15 mouse cellular contexts compared by ENCODE assay signal in genomic region chr9:38953401-38954123, GRCm38 (mm10). TPM values are rescaled to one million over a fixed set of nuclear protein-coding genes. Genes with fewer than 3 reads are reported as not detected.
DNase-seq lines count a peak whose midpoint lies in the region; ATAC-seq and TF ChIP-seq lines count a peak whose summit lies in the region.
"Had no signal": no experiment of that assay in that cellular context is flagged by ENCODE, and none has a peak within 500 bp of the region (broad histone marks: within the 10 kb centered on the region; RNA-seq: fewer than 3 reads in every experiment).

No protein-coding gene starts in this region.

- H3K9ac ChIP-seq in kidney, embryonic 14.5 days (ENCODE audit: low read depth, low read length), result no peak overlapping the region
- no peak overlapping the region for H3K9ac ChIP-seq in CH12.LX (ENCODE audit: insufficient read depth, low read depth)
- H3K9ac ChIP-seq: embryonic facial prominence, embryonic 13.5 days; intestine, embryonic 15.5 days had no signal

- H3K9me3 ChIP-seq in kidney, embryonic 14.5 days (ENCODE audit: control insufficient read depth, low read length), result no peaks in the 10 kb centered on the region
- no peaks in the 10 kb centered on the region for H3K9me3 ChIP-seq in CH12.LX (replicated peaks; ENCODE audit: low read length)
- H3K9me3 ChIP-seq: embryonic facial prominence, embryonic 13.5 days; intestine, embryonic 15.5 days had no signal

- 0 out of 2 replicates have a peak overlapping the region, but pooled peaks have one; percentile 6 for H3K4me2 ChIP-seq in kidney, embryonic 14.5 days (replicated peaks; ENCODE audit: low read depth, low read length)
- H3K4me2 ChIP-seq in CH12.LX (ENCODE audit: insufficient read depth, low read depth, poor library complexity, severe bottlenecking), result peak overlapping the region; percentile 21; the same call in 1 of the 2 replicates
- H3K4me2 ChIP-seq: embryonic facial prominence, embryonic 13.5 days; intestine, embryonic 15.5 days; liver, embryonic 11.5 days had no signal

- dilution Hi-C loops in CH12.LX (cut with MboI; ENCODE audit: extremely low pct_ligation_motif_present, extremely low pct_unique_long_range_greater_than_20kb, low sequenced_read_pairs), result no loop called here

- TF ChIP-seq EP300 in CH12.LX (IDR thresholded peaks at IDR 0.05; ENCODE audit: low read length), result no peak

- 31% methylated on average over 7 of the region's 7 CpGs for WGBS in kidney, embryonic 14.5 days

- TF ChIP-seq POLR2A in CH12.LX (IDR thresholded peaks at IDR 0.05; ENCODE audit: low read depth, low read length), result no peak

- intact Hi-C loops in left cerebral cortex, postnatal 36 days (cut with DNase I), result no loop called here

- H3K27me3 ChIP-seq in kidney, embryonic 14.5 days (ENCODE audit: control insufficient read depth, insufficient read depth, low read length), result no peaks in the 10 kb centered on the region
- no peaks in the 10 kb centered on the region for H3K27me3 ChIP-seq in CH12.LX (replicated peaks)
- H3K27me3 ChIP-seq: embryonic facial prominence, embryonic 13.5 days; intestine, embryonic 15.5 days had no signal

- no peak for DNase-seq in kidney, postnatal 14 days
- peak; percentile 15 for DNase-seq in CH12.LX (ENCODE audit: extremely low read depth)
- DNase-seq in adrenal gland, postnatal 10 days, result peak; percentile 30
- peak; percentile 23 to 27 for DNase-seq in left cerebral cortex, postnatal 36 days (ENCODE audit: low spot score in 2 of 2)
- DNase-seq in spleen, postnatal 10 days (ENCODE audit: low spot score in 2 of 2), result no peak
- DNase-seq: thymus, postnatal 25 days had no signal

- no peaks in the 10 kb centered on the region for H3K36me3 ChIP-seq in kidney, embryonic 14.5 days (ENCODE audit: control insufficient read depth, insufficient read depth, low read length)
- no peaks in the 10 kb centered on the region for H3K36me3 ChIP-seq in CH12.LX (replicated peaks in 1 of 2; ENCODE audit: control insufficient read depth in 1 of 2, insufficient read depth in 1 of 2, low read length in 1 of 2)
- H3K36me3 ChIP-seq: embryonic facial prominence, embryonic 13.5 days; intestine, embryonic 15.5 days had no signal

- in situ Hi-C loops in CH12.LX (cut with MboI; ENCODE audit: low pct_ligation_motif_present, low pct_unique_long_range_greater_than_20kb, low sequenced_read_pairs), result loop anchor here (25.0 kb wide), 1 partner anchor 634 kb away; the partner anchor contains the start of gene Olfr959

- no peak overlapping the region for H3K27ac ChIP-seq in kidney, embryonic 14.5 days (ENCODE audit: low read depth, low read length)
- H3K27ac ChIP-seq in CH12.LX (ENCODE audit: insufficient read depth, low read depth), result no peak overlapping the region
- H3K27ac ChIP-seq: embryonic facial prominence, embryonic 13.5 days; intestine, embryonic 15.5 days; macrophage had no signal

- H3K79me2 ChIP-seq in CH12.LX (replicated peaks; ENCODE audit: control insufficient read depth, extremely low read depth, insufficient read depth, poor library complexity, severe bottlenecking), result no peaks in the 10 kb centered on the region

- H3K4me3 ChIP-seq in kidney, embryonic 14.5 days (ENCODE audit: low read length), result no peak overlapping the region
- H3K4me3 ChIP-seq in CH12.LX (replicated peaks in 1 of 3; ENCODE audit: low read depth in 2 of 3, low read length in 2 of 3, poor library complexity in 1 of 3), result peak overlapping the region in 2 of 3 experiments; percentile 27 to 44
- H3K4me3 ChIP-seq: embryonic facial prominence, embryonic 13.5 days; intestine, embryonic 15.5 days had no signal

- TF ChIP-seq CTCF in CH12.LX (conservative IDR thresholded peaks at IDR 0.05 in 1 of 2, IDR thresholded peaks at IDR 0.05 in 1 of 2; ENCODE audit: low read depth in 2 of 2, low read length in 2 of 2), result no peak

- no peak for TF ChIP-seq RAD21 in CH12.LX (IDR thresholded peaks at IDR 0.05; ENCODE audit: low read depth, low read length)

- no peaks in the 10 kb centered on the region for H3K4me1 ChIP-seq in kidney, embryonic 14.5 days (ENCODE audit: control insufficient read depth, insufficient read depth, low read length)
- peaks cover 0 to 4% of the 10 kb centered on the region in 2 experiments; a peak in 1 of 4 replicates for H3K4me1 ChIP-seq in CH12.LX (ENCODE audit: control insufficient read depth in 1 of 2, insufficient read depth in 2 of 2)
- H3K4me1 ChIP-seq: embryonic facial prominence, embryonic 13.5 days; intestine, embryonic 15.5 days had no signal

- no peak for ATAC-seq in kidney, embryonic 14.5 days (ENCODE audit: low FRiP score, low TSS enrichment)
- no peak for ATAC-seq in CD4-positive, CD25-positive, alpha-beta regulatory T cell, adult 4 months
- ATAC-seq: intestine, embryonic 15.5 days had no signal

TF ChIP-seq in CH12.LX, 34 proteins besides CTCF, POLR2A, EP300 and RAD21:
- no peak for TF ChIP-seq CHD2 (IDR thresholded peaks at IDR 0.05; ENCODE audit: low read length)
- TF ChIP-seq SIN3A (IDR thresholded peaks at IDR 0.05; ENCODE audit: low read length), result no peak
- no peak for TF ChIP-seq MAFK (IDR thresholded peaks at IDR 0.05; ENCODE audit: insufficient replicate concordance, low read length)
- TF ChIP-seq MYC (IDR thresholded peaks at IDR 0.05; ENCODE audit: low read depth, low read length), result no peak
- no peak for TF ChIP-seq JUND (conservative IDR thresholded peaks at IDR 0.05; ENCODE audit: low read depth, low read length)
- no peak for TF ChIP-seq ZC3H11A (IDR thresholded peaks at IDR 0.05; ENCODE audit: low read depth, low read length)
- TF ChIP-seq IRF4 (IDR thresholded peaks at IDR 0.05; ENCODE audit: low read depth, low read length), result no peak
- no peak for TF ChIP-seq HCFC1 (IDR thresholded peaks at IDR 0.05; ENCODE audit: low read depth, low read length)
- TF ChIP-seq TBP (conservative IDR thresholded peaks at IDR 0.05; ENCODE audit: low read depth, low read length), result no peak
- no peak for TF ChIP-seq UBTF (IDR thresholded peaks at IDR 0.05; ENCODE audit: low read depth, low read length)
- no peak for TF ChIP-seq ETS1 (conservative IDR thresholded peaks at IDR 0.05; ENCODE audit: low read depth, low read length)
TF ChIP-seq in CH12.LX: peak in this region for 0.

RNA-seq across cellular contexts. Expression of gene Olfr933, which starts 18.6 kb away (rescaled TPM):
- not detected in 2 replicates for polyA plus RNA-seq in kidney, embryonic 14.5 days (2014; fragmentation: Nextera tagmentation; extraction: Ambion mirVana)
- total RNA-seq in CH12.LX (2012; rRNA removed), result not detected in 2 replicates
- not detected in 2 replicates for total RNA-seq in CH12.LX (2014; rRNA removed)
- not detected in 2 replicates for polyA plus RNA-seq in CH12.LX (2012; ENCODE audit: insufficient read length, low read depth)
- under 1 TPM in 1 of 2 experiments, not detected in 1; 0.09 TPM for total RNA-seq in adrenal gland, postnatal 10 days (2021)
- not detected for total RNA-seq in left cerebral cortex, postnatal 36 days (2021)
- not detected for polyA plus RNA-seq in CD4-positive, CD25-positive, alpha-beta regulatory T cell, adult 4 months (2017; shearing (Covaris generic))
- total RNA-seq: neutrophil, adult 5-6 weeks had no signal
- polyA plus RNA-seq: embryonic facial prominence, embryonic 13.5 days; heart, postnatal 0 days; intestine, embryonic 15.5 days; liver, embryonic 11.5 days; macrophage; spleen, adult 2 months had no signal

RNA-seq across cellular contexts. Expression of gene Olfr930, which starts 24.0 kb away (rescaled TPM):
- not detected in 2 replicates for polyA plus RNA-seq in kidney, embryonic 14.5 days (2014; fragmentation: Nextera tagmentation; extraction: Ambion mirVana)
- not detected in 2 replicates for total RNA-seq in CH12.LX (2012; rRNA removed)
- not detected in 2 replicates for total RNA-seq in CH12.LX (2014; rRNA removed)
- not detected in 2 replicates for polyA plus RNA-seq in CH12.LX (2012; ENCODE audit: insufficient read length, low read depth)
- not detected for total RNA-seq in adrenal gland, postnatal 10 days (2021)
- total RNA-seq in left cerebral cortex, postnatal 36 days (2021), result not detected
- not detected for polyA plus RNA-seq in CD4-positive, CD25-positive, alpha-beta regulatory T cell, adult 4 months (2017; shearing (Covaris generic))
- total RNA-seq: neutrophil, adult 5-6 weeks had no signal
- polyA plus RNA-seq: embryonic facial prominence, embryonic 13.5 days; heart, postnatal 0 days; intestine, embryonic 15.5 days; liver, embryonic 11.5 days; macrophage; spleen, adult 2 months had no signal

RNA-seq across cellular contexts. Expression of gene Olfr934, which starts 34.6 kb away (rescaled TPM):
- not detected in 2 replicates for polyA plus RNA-seq in kidney, embryonic 14.5 days (2014; fragmentation: Nextera tagmentation; extraction: Ambion mirVana)
- total RNA-seq in CH12.LX (2012; rRNA removed) (not detected in 2 replicates), CH12.LX (2014; rRNA removed) (not detected in 2 replicates)
- not detected in 2 replicates for polyA plus RNA-seq in CH12.LX (2012; ENCODE audit: insufficient read length, low read depth)
- not detected for total RNA-seq in adrenal gland, postnatal 10 days (2021)
- total RNA-seq in left cerebral cortex, postnatal 36 days (2021), result not detected
- not detected for polyA plus RNA-seq in CD4-positive, CD25-positive, alpha-beta regulatory T cell, adult 4 months (2017; shearing (Covaris generic))
- total RNA-seq: neutrophil, adult 5-6 weeks had no signal
- polyA plus RNA-seq: embryonic facial prominence, embryonic 13.5 days; heart, postnatal 0 days; intestine, embryonic 15.5 days; liver, embryonic 11.5 days; macrophage; spleen, adult 2 months had no signal

RNA-seq across cellular contexts. Expression of gene Olfr935, which starts 45.9 kb away (rescaled TPM):
- polyA plus RNA-seq in kidney, embryonic 14.5 days (2014; fragmentation: Nextera tagmentation; extraction: Ambion mirVana), result not detected in 2 replicates
- total RNA-seq in CH12.LX (2012; rRNA removed) (not detected in 2 replicates), CH12.LX (2014; rRNA removed) (not detected in 2 replicates)
- not detected in 2 replicates for polyA plus RNA-seq in CH12.LX (2012; ENCODE audit: insufficient read length, low read depth)
- not detected for total RNA-seq in adrenal gland, postnatal 10 days (2021)
- not detected for total RNA-seq in left cerebral cortex, postnatal 36 days (2021)
- not detected for polyA plus RNA-seq in CD4-positive, CD25-positive, alpha-beta regulatory T cell, adult 4 months (2017; shearing (Covaris generic))
- total RNA-seq: neutrophil, adult 5-6 weeks had no signal
- polyA plus RNA-seq: embryonic facial prominence, embryonic 13.5 days; heart, postnatal 0 days; intestine, embryonic 15.5 days; liver, embryonic 11.5 days; macrophage; spleen, adult 2 months had no signal

Comparison
In these comparisons a context has a peak if more than half of its experiments do, and no peak if none do; other contexts are left out.
1. DNase-seq: peak in CH12.LX (single experiment), adrenal gland, postnatal 10 days (single experiment) and left cerebral cortex, postnatal 36 days (2 of 2); none in kidney, postnatal 14 days (single experiment) and spleen, postnatal 10 days (0 of 2).